Mouse (Mus musculus): ENCODE data around the gene Mcam. TPM values are rescaled to one million over a fixed set of nuclear protein-coding genes. Genes with fewer than 3 reads are reported as not detected.
A peak's percentile ranks its signal among the peaks of the same experiment; 100 is the strongest.

Gene Mcam
- total and polyA plus RNA-seq, 3 experiments: 0.15 to 0.88 TPM; not detected in 1

GRCm38 (mm10) chr9:44108269-44109055 is 25.8 kb upstream of the Mcam start:
- DNase-seq (ENCODE audit: low read depth, low spot score): no peak
- Histone ChIP-seq H3K79me2 (ENCODE audit: control insufficient read depth, insufficient read depth, low read length, poor library complexity) (peaks cover 49% of the 10 kb centered on the region), H3K27me3 (ENCODE audit: control insufficient read depth in 1 of 2, insufficient read depth in 2 of 2, low read length in 2 of 2) (no peaks in the 10 kb centered on the region), H3K4me1 (ENCODE audit: control insufficient read depth in 1 of 2, insufficient read depth in 2 of 2, low read length in 2 of 2) (peaks cover 0 to 16% of the 10 kb centered on the region in 2 experiments; a peak in 3 of 4 replicates), H3K9ac (ENCODE audit: control insufficient read depth, low read depth, low read length, poor library complexity, severe bottlenecking) (no peak overlapping the region), H3K4me3 (ENCODE audit: control insufficient read depth in 1 of 2, insufficient read depth in 1 of 2, low read depth in 2 of 2, low read length in 2 of 2) (no peak overlapping the region), H3K9me3 (replicated peaks; ENCODE audit: insufficient read depth, low read length) (no peaks in the 10 kb centered on the region), H3K36me3 (ENCODE audit: control insufficient read depth in 1 of 2, insufficient read depth in 2 of 2, low read length in 2 of 2) (peaks cover 0 to 8% of the 10 kb centered on the region in 2 experiments; a peak in 3 of 4 replicates), H3K27ac (ENCODE audit: control insufficient read depth, low read depth, low read length) (no peak overlapping the region)
- TF ChIP-seq ZNF384 (IDR thresholded peaks at IDR 0.05; ENCODE audit: low read depth, low read length): no peak
- TF ChIP-seq GATA1 (IDR thresholded peaks at IDR 0.05; ENCODE audit: low read depth, low read length): no peak
- no peak for TF ChIP-seq SIN3A (IDR thresholded peaks at IDR 0.05; ENCODE audit: low read length)
- TF ChIP-seq POLR2AphosphoS5 (IDR thresholded peaks at IDR 0.05; ENCODE audit: borderline replicate concordance, low read depth, low read length): no peak
- no peak for TF ChIP-seq TAL1 (IDR thresholded peaks at IDR 0.05; ENCODE audit: low read length)
- TF ChIP-seq ETS1 (IDR thresholded peaks at IDR 0.05; ENCODE audit: low read depth, low read length): no peak
- no peak for TF ChIP-seq MYC (IDR thresholded peaks at IDR 0.05; ENCODE audit: low read depth, low read length)
- TF ChIP-seq TBP (IDR thresholded peaks at IDR 0.05; ENCODE audit: low read depth, low read length): no peak
- no peak for TF ChIP-seq MAFK (IDR thresholded peaks at IDR 0.05; ENCODE audit: borderline replicate concordance, low read depth, low read length)
- no peak for TF ChIP-seq NELFE (IDR thresholded peaks at IDR 0.05; ENCODE audit: low read depth, low read length)
- TF ChIP-seq ZMIZ1 (IDR thresholded peaks at IDR 0.05; ENCODE audit: low read depth, low read length): no peak
- TF ChIP-seq NRF1 (IDR thresholded peaks at IDR 0.05; ENCODE audit: insufficient read depth, low read depth, low read length, poor library complexity, severe bottlenecking): no peak

GRCm38 (mm10) chr9:44109360-44110095 is 24.7 kb upstream of the Mcam start:
- no peaks in the 10 kb centered on the region for H3K9me3 ChIP-seq (replicated peaks; ENCODE audit: insufficient read depth, low read length)
- peaks cover 0 to 14% of the 10 kb centered on the region in 2 experiments; a peak in 3 of 4 replicates for H3K36me3 ChIP-seq (ENCODE audit: control insufficient read depth in 1 of 2, insufficient read depth in 2 of 2, low read length in 2 of 2)
- H3K27ac ChIP-seq (ENCODE audit: control insufficient read depth, low read depth, low read length): no peak overlapping the region
- H3K9ac ChIP-seq (ENCODE audit: control insufficient read depth, low read depth, low read length, poor library complexity, severe bottlenecking): 0 out of 2 replicates have a peak overlapping the region, but pooled peaks have one; percentile 26
- no peaks in the 10 kb centered on the region for H3K27me3 ChIP-seq (ENCODE audit: control insufficient read depth in 1 of 2, insufficient read depth in 2 of 2, low read length in 2 of 2)
- DNase-seq (ENCODE audit: low read depth, low spot score): peak; percentile 79
- H3K4me1 ChIP-seq (ENCODE audit: control insufficient read depth in 1 of 2, insufficient read depth in 2 of 2, low read length in 2 of 2): peaks cover 0 to 21% of the 10 kb centered on the region in 2 experiments; a peak in 3 of 4 replicates
- H3K4me3 ChIP-seq (ENCODE audit: control insufficient read depth in 1 of 2, insufficient read depth in 1 of 2, low read depth in 2 of 2, low read length in 2 of 2): peak overlapping the region in 1 of 2 experiments; percentile 23; a peak in 1 of 4 replicates
- H3K79me2 ChIP-seq (ENCODE audit: control insufficient read depth, insufficient read depth, low read length, poor library complexity): peaks cover 49% of the 10 kb centered on the region
- no peak for TF ChIP-seq TAL1 (IDR thresholded peaks at IDR 0.05; ENCODE audit: low read length)
- TF ChIP-seq MAX (IDR thresholded peaks at IDR 0.05; ENCODE audit: low read length): no peak
- no peak for TF ChIP-seq POLR2A (IDR thresholded peaks at IDR 0.05; ENCODE audit: control insufficient read depth in 1 of 2, insufficient read depth in 1 of 2, low read depth in 1 of 2, low read length in 2 of 2, poor library complexity in 1 of 2)
- TF ChIP-seq MAFK (IDR thresholded peaks at IDR 0.05; ENCODE audit: borderline replicate concordance, low read depth, low read length): no peak
- TF ChIP-seq GABPA (IDR thresholded peaks at IDR 0.05; ENCODE audit: low read depth, low read length): no peak
- no peak for TF ChIP-seq HCFC1 (IDR thresholded peaks at IDR 0.05; ENCODE audit: low read depth, low read length)
- TF ChIP-seq BHLHE40 (IDR thresholded peaks at IDR 0.05; ENCODE audit: borderline replicate concordance, low read depth, low read length): no peak
- no peak for TF ChIP-seq JUND (IDR thresholded peaks at IDR 0.05; ENCODE audit: low read depth, low read length)
- TF ChIP-seq USF2 (IDR thresholded peaks at IDR 0.05; ENCODE audit: borderline replicate concordance in 1 of 2, insufficient read depth in 1 of 2, low read depth in 1 of 2, low read length in 2 of 2): no peak
- TF ChIP-seq MAZ (IDR thresholded peaks at IDR 0.05; ENCODE audit: low read depth, low read length): no peak
- no peak for TF ChIP-seq MXI1 (IDR thresholded peaks at IDR 0.05; ENCODE audit: low read depth, low read length)
- TF ChIP-seq KAT2A (conservative IDR thresholded peaks at IDR 0.05; ENCODE audit: low read depth, low read length): no peak
- peak; percentile 71 to 77 (median 71) for TF ChIP-seq CTCF (IDR thresholded peaks at IDR 0.05 in 2 of 3, conservative IDR thresholded peaks at IDR 0.05 in 1 of 3; ENCODE audit: control insufficient read depth in 1 of 3, insufficient read depth in 1 of 3, low read depth in 2 of 3, low read length in 3 of 3, poor library complexity in 1 of 3, severe bottlenecking in 1 of 3)
- peak; percentile 68 for TF ChIP-seq GATA1 (IDR thresholded peaks at IDR 0.05; ENCODE audit: low read depth, low read length)
- no peak for TF ChIP-seq ZMIZ1 (IDR thresholded peaks at IDR 0.05; ENCODE audit: low read depth, low read length)
- no peak for TF ChIP-seq POLR2AphosphoS5 (IDR thresholded peaks at IDR 0.05; ENCODE audit: borderline replicate concordance, low read depth, low read length)
- TF ChIP-seq ELF1 (IDR thresholded peaks at IDR 0.05; ENCODE audit: low read depth, low read length): no peak
- TF ChIP-seq RAD21 (IDR thresholded peaks at IDR 0.05; ENCODE audit: low read depth, low read length): peak; percentile 49
- TF ChIP-seq ETS1 (IDR thresholded peaks at IDR 0.05; ENCODE audit: low read depth, low read length): 0 out of 2 replicates have a peak, but pooled peaks have one; percentile 12
- TF ChIP-seq ZNF384 (IDR thresholded peaks at IDR 0.05; ENCODE audit: low read depth, low read length): no peak
- TF ChIP-seq SMC3 (IDR thresholded peaks at IDR 0.05; ENCODE audit: low read depth, low read length): peak; percentile 41
- no peak for TF ChIP-seq ZKSCAN1 (IDR thresholded peaks at IDR 0.05; ENCODE audit: low read depth, low read length)
